Mouse (Mus musculus): Measurements from ENCODE around the gene Cep112.

DNA sequence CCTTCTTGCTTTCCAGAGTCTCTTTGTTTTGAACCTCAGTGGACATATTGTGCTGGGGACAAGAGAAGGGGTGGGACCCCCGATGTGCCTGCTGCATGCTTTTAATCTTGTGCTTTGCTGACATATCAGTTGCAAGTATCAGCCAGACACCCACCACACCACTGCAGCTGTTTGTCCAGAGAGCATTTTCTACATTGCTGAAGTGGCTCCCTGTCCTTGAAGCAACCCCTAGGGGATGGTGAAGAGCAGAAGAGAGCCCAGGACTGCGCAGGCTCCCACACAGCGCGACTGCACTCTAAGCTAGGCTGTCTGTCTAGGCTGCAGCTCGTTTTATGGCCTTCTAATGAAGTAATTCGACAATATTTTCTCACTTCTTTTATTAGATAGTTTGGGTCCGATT lies 397.3 kb downstream of the Cep112 start:
- TF ChIP-seq POLR2A (IDR thresholded peaks at IDR 0.05; ENCODE audit: control insufficient read depth, extremely low read depth, insufficient read depth, low read length, poor library complexity) (no peak), CTCF (IDR thresholded peaks at IDR 0.05; ENCODE audit: borderline replicate concordance, control insufficient read depth, extremely low read depth, insufficient read depth, low read length, poor library complexity) (no peak)
